Mouse (Mus musculus): ENCODE results near the gene Sept9.

GRCm38 (mm10) chr11:117269946-117270345 is 70.5 kb downstream of the Sept9 start:
- no peak for TF ChIP-seq GATA1 (IDR thresholded peaks at IDR 0.05; ENCODE audit: low read length)
- no peak for TF ChIP-seq TAL1 (IDR thresholded peaks at IDR 0.05; ENCODE audit: low read length)
